Mouse (Mus musculus) CH12.LX (cell line): Measurements from ENCODE around the gene Mcur1. TPM values are rescaled to one million over a fixed set of nuclear protein-coding genes. Genes with fewer than 3 reads are reported as not detected.

Experiments
- DNase-seq: peaks from one replicate; pipeline ENCODE4 v3.0.0-alpha.2; 2013; ENCODE audit errors: extremely low read depth
- H3K27ac ChIP-seq: 2 replicates; pipeline ENCODE4 v1.5.1; 2012; ENCODE audit warnings: low read depth, mild to moderate bottlenecking, control low read depth, moderate library complexity; ENCODE audit not compliant: insufficient read depth
- H3K27me3 ChIP-seq: replicated peaks from 2 replicates; pipeline ENCODE3; 2012; ENCODE audit warnings: inconsistent platforms
- H3K36me3 ChIP-seq, 2 experiments: replicated peaks in 1 of 2; 2 replicates each; pipeline versions ENCODE3 to v1.6.1; 2012; ENCODE audit warnings: inconsistent platforms in 1 of 2, low read length in 1 of 2, mild to moderate bottlenecking in 1 of 2, mixed read lengths in 1 of 2, moderate library complexity in 1 of 2; ENCODE audit not compliant: control insufficient read depth in 1 of 2, insufficient read depth in 1 of 2
- H3K4me1 ChIP-seq, 2 experiments: 2 replicates each; pipeline ENCODE4 v1.6.1; 2012; ENCODE audit warnings: inconsistent platforms in 1 of 2, moderate library complexity in 1 of 2; ENCODE audit not compliant: insufficient read depth in 2 of 2, control insufficient read depth in 1 of 2
- H3K4me2 ChIP-seq: 2 replicates; pipeline ENCODE4 v1.6.1; 2012; ENCODE audit warnings: low read depth, mild to moderate bottlenecking, control low read depth; ENCODE audit not compliant: poor library complexity, insufficient read depth, severe bottlenecking
- H3K4me3 ChIP-seq, 3 experiments: fragments of 150-350 bp in 1 of 3; sonication (generic) in 1 of 3; replicated peaks in 1 of 3; 2 replicates each; pipeline versions ENCODE3 to v1.5.1; 2011 to 2012; ENCODE audit warnings: low read depth in 2 of 3, low read length in 2 of 3, mild to moderate bottlenecking in 2 of 3, moderate library complexity in 2 of 3, control low read depth in 1 of 3, improper control_type of control experiment in 1 of 3, inconsistent platforms in 1 of 3, mixed read lengths in 1 of 3; ENCODE audit not compliant: poor library complexity in 1 of 3
- H3K79me2 ChIP-seq: replicated peaks from 2 replicates; pipeline ENCODE4 v1.6.1; 2012; ENCODE audit warnings: mild to moderate bottlenecking, moderate library complexity; ENCODE audit not compliant: control insufficient read depth, poor library complexity, insufficient read depth, severe bottlenecking; ENCODE audit errors: extremely low read depth
- H3K9ac ChIP-seq: 2 replicates; pipeline ENCODE4 v1.6.1; 2012; ENCODE audit warnings: low read depth, mild to moderate bottlenecking, control low read depth, moderate library complexity; ENCODE audit not compliant: insufficient read depth
- H3K9me3 ChIP-seq: replicated peaks from 2 replicates; pipeline ENCODE3; 2012; ENCODE audit warnings: low read length, inconsistent platforms, mixed read lengths
- CHD2 ChIP-seq: IDR thresholded peaks from 2 replicates; pipeline ENCODE4 v1.6.1; 2011; ENCODE audit warnings: low read length, improper control_type of control experiment
- CTCF ChIP-seq, 2 experiments: IDR thresholded peaks in 1 of 2; conservative IDR thresholded peaks in 1 of 2; 2 replicates each; pipeline ENCODE4 v1.5.1; 2011 to 2012; ENCODE audit warnings: low read depth in 2 of 2, low read length in 2 of 2, improper control_type of control experiment in 1 of 2, inconsistent platforms in 1 of 2, mild to moderate bottlenecking in 1 of 2, moderate library complexity in 1 of 2
- ELF1 ChIP-seq: IDR thresholded peaks from 2 replicates; pipeline ENCODE4 v1.6.1; 2014; ENCODE audit warnings: low read depth, mild to moderate bottlenecking, inconsistent platforms, low read length, improper control_type of control experiment
- EP300 ChIP-seq: IDR thresholded peaks from 2 replicates; pipeline ENCODE4 v1.6.1; 2011; ENCODE audit warnings: low read length, improper control_type of control experiment
- ETS1 ChIP-seq: conservative IDR thresholded peaks from 2 replicates; pipeline ENCODE4 v1.6.1; 2012; ENCODE audit warnings: low read depth, mild to moderate bottlenecking, inconsistent platforms, low read length, improper control_type of control experiment, moderate library complexity
- IRF4 ChIP-seq: IDR thresholded peaks from 2 replicates; pipeline ENCODE4 v1.6.1; 2014; ENCODE audit warnings: low read depth, mild to moderate bottlenecking, inconsistent platforms, low read length, improper control_type of control experiment
- KAT2A ChIP-seq: IDR thresholded peaks from 2 replicates; pipeline ENCODE4 v1.6.1; 2012; ENCODE audit warnings: low read length, improper control_type of control experiment, inconsistent platforms; ENCODE audit not compliant: insufficient replicate concordance
- MAFK ChIP-seq: IDR thresholded peaks from 2 replicates; pipeline ENCODE4 v1.6.1; 2011; ENCODE audit warnings: low read length, improper control_type of control experiment; ENCODE audit not compliant: insufficient replicate concordance
- MAX ChIP-seq: IDR thresholded peaks from 2 replicates; pipeline ENCODE4 v1.6.1; 2011; ENCODE audit warnings: low read length, improper control_type of control experiment
- MEF2A ChIP-seq: IDR thresholded peaks from 2 replicates; pipeline ENCODE4 v1.6.1; 2014; ENCODE audit warnings: low read depth, mild to moderate bottlenecking, inconsistent platforms, low read length, improper control_type of control experiment, borderline replicate concordance
- MXI1 ChIP-seq: IDR thresholded peaks from 2 replicates; pipeline ENCODE4 v1.6.1; 2011; ENCODE audit warnings: mild to moderate bottlenecking, low read depth, low read length, improper control_type of control experiment
- NELFE ChIP-seq: IDR thresholded peaks from 2 replicates; pipeline ENCODE4 v1.6.1; 2011; ENCODE audit warnings: low read depth, low read length, improper control_type of control experiment
- SMC3 ChIP-seq: IDR thresholded peaks from 2 replicates; pipeline ENCODE4 v1.6.1; 2011; ENCODE audit warnings: low read depth, low read length, improper control_type of control experiment
- TBP ChIP-seq: conservative IDR thresholded peaks from 2 replicates; pipeline ENCODE4 v1.6.1; 2011; ENCODE audit warnings: low read depth, low read length, improper control_type of control experiment
- TCF12 ChIP-seq: IDR thresholded peaks from 2 replicates; pipeline ENCODE4 v1.6.1; 2014; ENCODE audit warnings: low read depth, mild to moderate bottlenecking, inconsistent platforms, low read length, improper control_type of control experiment
- USF2 ChIP-seq: conservative IDR thresholded peaks from 2 replicates; pipeline ENCODE4 v1.6.1; 2011; ENCODE audit warnings: low read depth, low read length, improper control_type of control experiment
- ZC3H11A ChIP-seq: IDR thresholded peaks from 2 replicates; pipeline ENCODE4 v1.6.1; 2012; ENCODE audit warnings: low read depth, mild to moderate bottlenecking, inconsistent platforms, low read length, improper control_type of control experiment
- ZNF384 ChIP-seq: IDR thresholded peaks from 2 replicates; pipeline ENCODE4 v1.6.1; 2012; ENCODE audit warnings: low read depth, low read length, improper control_type of control experiment, inconsistent platforms
- dilution Hi-C: fragments of 300-500 bp; cut with MboI; formaldehyde crosslinking; loops from 2 replicates; pipeline ENCODE4 v1.14.3; 2020; ENCODE audit warnings: low sequenced_read_pairs; ENCODE audit not compliant: extremely low pct_unique_long_range_greater_than_20kb, extremely low pct_ligation_motif_present
- in situ Hi-C: fragments of 300-500 bp; cut with MboI; formaldehyde crosslinking; loops from 3 replicates; pipeline ENCODE4 v1.14.3; 2019; ENCODE audit warnings: low sequenced_read_pairs, low pct_ligation_motif_present, low pct_unique_long_range_greater_than_20kb, mixed read lengths
- polyA plus RNA-seq: library from polyadenylated mRNA; unstranded; fragments of >175 nt; gene quantifications from 2 replicates; pipeline ENCODE4 v1.2.1, GENCODE M21; 2012; ENCODE audit warnings: low read depth; ENCODE audit not compliant: insufficient read length
- total RNA-seq, 2 experiments: library from RNA; depleted of rRNA; stranded (reverse); fragments of 300-350 nt in 1 of 2; fragments of >200 nt in 1 of 2; gene quantifications; 2 replicates each; pipeline ENCODE4 v1.2.3; 2012 to 2014

The Mcur1 gene
- total and polyA plus RNA-seq, 3 experiments = 4.7 to 12.5 (median 6.3) TPM

- peak; percentile 77 for TF ChIP-seq USF2
- no peak for TF ChIP-seq MXI1
Observed at GRCm38 (mm10) chr13:43560458-43561411, 744 bp upstream of the Mcur1 start (continued).

GRCm38 (mm10) chr13:43558959-43559358 lies 1.0 kb downstream of the Mcur1 start:
- no peaks in the 10 kb centered on the region for H3K9me3 ChIP-seq
- no peak for DNase-seq
- H3K27ac ChIP-seq = no peak overlapping the region
- peak overlapping the region in 2 of 3 experiments; percentile 54 to 78 for H3K4me3 ChIP-seq
- H3K36me3 ChIP-seq = peaks cover 4 to 17% of the 10 kb centered on the region in 2 experiments
- H3K4me2 ChIP-seq = peak overlapping the region; percentile 86
- in situ Hi-C loops (loop anchor here (25.0 kb wide), 1 partner anchor 372 kb away; no protein-coding TSS in a partner anchor), dilution Hi-C loops (no loop called here)
- TF ChIP-seq TBP (no peak), CHD2 (no peak), MEF2A (no peak), MAFK (no peak), SMC3 (no peak), TCF12 (no peak), EP300 (no peak), ELF1 (no peak), ZNF384 (no peak), KAT2A (no peak), MAX (no peak), IRF4 (no peak)
- no peaks in the 10 kb centered on the region; the same call in 1 of the 2 replicates for H3K79me2 ChIP-seq
- H3K4me1 ChIP-seq = peaks cover 0 to 28% of the 10 kb centered on the region in 2 experiments; a peak in 3 of 4 replicates
- H3K27me3 ChIP-seq = peaks cover 1% of the 10 kb centered on the region
- H3K9ac ChIP-seq = peak overlapping the region; percentile 24; the same call in 1 of the 2 replicates

GRCm38 (mm10) chr13:43558357-43558756 lies 1.6 kb downstream of the Mcur1 start:
- H3K9me3 ChIP-seq = no peaks in the 10 kb centered on the region
- H3K79me2 ChIP-seq = no peaks in the 10 kb centered on the region; the same call in 1 of the 2 replicates
- dilution Hi-C loops = no loop called here
- H3K4me2 ChIP-seq = peak overlapping the region; percentile 86; the same call in 1 of the 2 replicates
- H3K4me3 ChIP-seq = no peak overlapping the region
- no peak for TF ChIP-seq IRF4
- TF ChIP-seq CTCF (conservative IDR thresholded peaks at IDR 0.05 in 1 of 2, IDR thresholded peaks at IDR 0.05 in 1 of 2; ENCODE audit: low read depth in 2 of 2, low read length in 2 of 2) = no peak
- TF ChIP-seq CHD2 = no peak
- TF ChIP-seq ZNF384 = no peak
- TF ChIP-seq MAX = no peak
- no peak for TF ChIP-seq NELFE
- no peak for TF ChIP-seq MAFK
- no peak for TF ChIP-seq ZC3H11A
- no peak for TF ChIP-seq ETS1
- no peak for TF ChIP-seq EP300
- no peak for DNase-seq
- peaks cover 1% of the 10 kb centered on the region for H3K27me3 ChIP-seq
- in situ Hi-C loops = loop anchor here (25.0 kb wide), 1 partner anchor 371 kb away; no protein-coding TSS in a partner anchor
- no peak overlapping the region for H3K27ac ChIP-seq
- H3K9ac ChIP-seq = no peak overlapping the region
- peaks cover 4 to 18% of the 10 kb centered on the region in 2 experiments for H3K36me3 ChIP-seq
- H3K4me1 ChIP-seq = peaks cover 0 to 28% of the 10 kb centered on the region in 2 experiments; a peak in 3 of 4 replicates
